Mouse (Mus musculus): Measurements from ENCODE around the gene Aqp9.

The Aqp9 gene

DNA sequence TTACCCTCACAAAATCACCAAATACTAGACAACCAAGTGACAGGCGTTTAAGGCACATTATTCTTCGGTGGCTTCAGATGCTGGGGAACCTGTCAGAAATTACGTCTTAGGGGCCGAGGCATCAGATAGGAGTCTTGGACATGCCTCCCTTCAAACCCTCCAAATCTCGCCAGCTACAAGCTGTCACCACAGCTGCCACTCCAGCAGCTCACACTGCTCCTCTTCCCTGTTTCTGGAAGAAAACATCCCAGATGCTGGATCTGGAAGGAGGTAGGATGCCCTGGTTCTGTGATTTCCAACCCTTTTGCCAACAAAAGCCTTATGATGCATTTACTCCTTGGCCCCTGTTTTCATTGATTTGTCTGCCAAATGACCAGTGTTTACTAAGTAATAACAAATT, 101.3 kb downstream of the Aqp9 start:
- DNase-seq (ENCODE audit: low spot score in 2 of 2), result peak in 1 of 2 experiments; percentile 1

DNA sequence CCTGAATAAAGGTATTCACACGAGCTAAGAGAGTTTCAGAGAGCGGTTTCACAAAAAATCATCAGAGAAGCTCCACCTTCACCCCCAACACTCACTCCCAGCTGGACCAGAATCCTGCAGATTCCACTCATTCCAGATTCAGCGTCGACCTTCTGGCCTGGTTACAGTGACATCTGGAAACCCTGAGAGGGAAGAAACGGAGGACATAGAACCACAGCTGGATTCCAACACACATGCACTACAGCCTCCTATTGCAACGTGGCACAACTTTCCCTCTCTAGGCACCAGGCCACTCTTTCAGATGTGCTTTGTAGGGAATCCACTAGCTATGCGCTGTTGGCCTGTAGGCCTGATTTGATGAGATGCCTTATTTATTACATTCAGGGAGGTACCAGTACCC, 102.0 kb downstream of the Aqp9 start:
- DNase-seq (ENCODE audit: low spot score in 2 of 2), result peak in 1 of 2 experiments; percentile 1

DNA sequence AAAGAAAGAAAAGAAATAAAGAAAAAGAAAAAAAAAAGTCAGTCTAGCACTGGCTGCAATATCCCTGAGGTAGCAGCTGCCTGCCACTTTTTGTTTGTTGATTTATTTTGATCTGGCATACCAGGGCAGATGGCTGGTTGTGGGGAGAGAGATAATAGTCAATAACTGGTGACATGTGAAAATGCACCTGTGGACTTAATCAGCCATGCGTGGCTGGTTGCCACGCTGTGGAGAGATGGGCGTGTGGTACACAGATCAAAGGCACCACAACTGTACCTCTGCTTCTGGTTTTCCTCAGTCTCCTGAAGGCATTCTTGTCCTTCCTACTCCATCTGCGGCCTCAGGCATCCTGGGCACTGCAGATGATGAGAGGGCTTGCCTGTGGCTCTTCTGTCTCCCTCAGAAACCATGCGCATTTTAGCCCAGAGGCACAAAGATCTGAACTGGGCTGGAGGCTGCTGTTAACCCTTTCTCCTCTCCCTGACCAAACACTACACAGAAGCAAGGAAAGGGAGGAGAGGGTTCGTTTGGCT, 103.1 kb downstream of the Aqp9 start:
- DNase-seq (ENCODE audit: low spot score in 2 of 2), result peak in 1 of 2 experiments; percentile 1

DNA sequence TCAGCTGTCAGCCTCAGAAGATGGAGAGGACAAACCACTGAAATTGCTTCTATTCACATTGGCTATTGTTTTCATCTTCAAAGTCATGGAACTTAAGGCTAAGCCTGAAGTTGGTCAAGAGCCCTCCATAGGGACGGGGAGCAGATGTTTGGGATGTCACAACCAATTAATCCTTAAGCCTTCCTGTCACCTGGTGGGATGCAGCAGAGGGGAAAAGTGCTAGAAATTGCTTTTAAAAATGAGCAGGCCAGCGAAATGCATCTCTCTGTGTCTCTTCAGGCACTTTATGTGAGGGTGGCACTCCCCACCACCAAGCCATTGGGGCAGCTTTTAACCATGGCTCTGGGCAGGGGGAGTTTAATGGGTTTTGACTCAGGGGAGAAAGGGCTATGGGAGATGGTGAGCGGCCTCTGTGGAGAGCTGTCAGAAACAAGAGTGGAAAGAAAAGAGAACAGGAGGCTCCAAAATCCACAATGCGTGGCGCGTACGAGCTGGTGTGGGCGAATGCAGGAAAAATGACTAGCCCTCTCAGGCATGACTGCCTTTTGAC, 104.1 kb downstream of the Aqp9 start:
- DNase-seq (ENCODE audit: low spot score in 2 of 2), result no peak

DNA sequence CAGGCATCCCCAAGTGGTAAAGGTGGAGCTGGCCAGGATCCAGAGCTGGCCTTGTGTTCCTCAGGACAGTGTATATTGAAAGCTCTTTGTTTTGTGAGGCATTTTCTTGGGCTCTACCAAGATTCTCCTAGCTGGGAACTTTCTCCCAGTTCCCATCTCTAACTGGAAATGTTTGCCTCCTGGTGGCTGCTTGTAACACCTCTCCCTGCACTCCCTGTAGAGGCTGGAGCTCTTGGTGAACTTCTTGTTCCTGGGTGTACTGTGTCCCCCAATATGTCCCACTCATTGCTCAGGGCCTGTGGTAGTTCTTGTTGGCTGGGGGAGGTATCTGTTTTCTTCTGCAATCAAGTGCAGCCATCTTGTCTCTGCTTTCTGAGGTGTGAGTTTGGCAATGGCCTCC, 104.9 kb downstream of the Aqp9 start:
- DNase-seq (ENCODE audit: low spot score in 2 of 2), result no peak

DNA sequence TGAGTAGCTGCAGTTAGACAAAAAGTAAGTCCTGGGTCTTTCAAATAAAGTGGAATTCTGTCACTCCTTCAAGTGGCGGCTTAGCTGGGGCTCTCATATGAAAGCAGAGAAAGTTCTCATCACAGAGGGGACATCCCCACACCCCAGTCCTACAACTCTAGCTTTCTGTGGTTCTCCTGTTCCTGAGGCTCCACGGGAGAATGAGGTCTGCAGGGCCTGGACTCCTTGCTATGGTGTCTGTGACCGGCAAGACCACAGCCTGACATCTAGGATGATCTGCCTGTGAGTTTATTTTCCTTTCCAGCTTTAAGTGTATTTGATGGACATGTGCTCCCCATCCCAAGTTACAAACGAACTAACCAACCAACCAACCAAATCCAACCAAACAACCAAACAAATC, 105.5 kb downstream of the Aqp9 start:
- DNase-seq (ENCODE audit: low spot score in 2 of 2), result no peak

DNA sequence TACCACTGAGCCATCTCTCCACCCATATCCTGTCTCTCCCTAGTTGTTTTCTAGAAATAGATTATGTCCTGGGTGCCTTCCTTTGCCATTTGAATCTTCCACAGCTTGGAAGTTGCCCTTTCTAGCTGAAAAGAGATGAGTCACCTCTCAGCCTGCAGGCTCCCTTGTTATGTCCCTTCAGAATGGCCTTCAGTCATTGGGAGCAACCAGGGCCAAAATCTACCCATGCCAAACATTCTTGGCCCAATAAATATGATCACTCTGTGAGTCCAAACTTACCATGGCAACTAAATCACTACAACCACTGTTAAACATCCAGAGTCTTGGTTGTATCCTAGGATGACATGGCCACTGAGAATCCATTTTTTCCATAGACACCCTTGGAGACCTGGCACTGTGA, 106.2 kb downstream of the Aqp9 start:
- no peak for DNase-seq (ENCODE audit: low spot score in 2 of 2)
